Mouse (Mus musculus) MEL (cell line): ENCODE measurements around the gene Timm10b.

Experiments
- CTCF ChIP-seq, 3 experiments: IDR thresholded peaks in 2 of 3; conservative IDR thresholded peaks in 1 of 3; 2 replicates each; pipeline ENCODE4 v1.5.1; 2011 to 2012; ENCODE audit warnings: low read length in 3 of 3, low read depth in 2 of 3, mild to moderate bottlenecking in 2 of 3, improper control_type of control experiment in 1 of 3, inconsistent platforms in 1 of 3, mixed read lengths in 1 of 3, moderate library complexity in 1 of 3; ENCODE audit not compliant: control insufficient read depth in 1 of 3, insufficient read depth in 1 of 3, poor library complexity in 1 of 3, severe bottlenecking in 1 of 3
- E2F4 ChIP-seq: IDR thresholded peaks from 2 replicates; pipeline ENCODE4 v1.6.1; 2011; ENCODE audit warnings: low read depth, low read length, improper control_type of control experiment, borderline replicate concordance
- GATA1 ChIP-seq: IDR thresholded peaks from 2 replicates; pipeline ENCODE4 v1.6.1; 2011; ENCODE audit warnings: low read depth, low read length, improper control_type of control experiment
- MAX ChIP-seq: IDR thresholded peaks from 2 replicates; pipeline ENCODE4 v1.6.1; 2011; ENCODE audit warnings: low read length, improper control_type of control experiment
- MAZ ChIP-seq: IDR thresholded peaks from 2 replicates; pipeline ENCODE4 v1.6.1; 2012; ENCODE audit warnings: low read depth, mild to moderate bottlenecking, inconsistent platforms, low read length, improper control_type of control experiment
- MYB ChIP-seq: IDR thresholded peaks from 2 replicates; pipeline ENCODE4 v1.6.1; 2011; ENCODE audit warnings: mild to moderate bottlenecking, low read depth, low read length, improper control_type of control experiment
- MYC ChIP-seq: IDR thresholded peaks from 2 replicates; pipeline ENCODE4 v1.6.1; 2011; ENCODE audit warnings: low read depth, mild to moderate bottlenecking, low read length, improper control_type of control experiment, moderate library complexity
- POLR2A ChIP-seq, 2 experiments: IDR thresholded peaks; 2 replicates each; pipeline ENCODE4 v1.6.1; 2011 to 2012; ENCODE audit warnings: low read length in 2 of 2, mild to moderate bottlenecking in 2 of 2, control low read depth in 1 of 2, improper control_type of control experiment in 1 of 2, low read depth in 1 of 2, moderate library complexity in 1 of 2; ENCODE audit not compliant: control insufficient read depth in 1 of 2, insufficient read depth in 1 of 2, poor library complexity in 1 of 2
- POLR2AphosphoS2 ChIP-seq: IDR thresholded peaks from 2 replicates; pipeline ENCODE4 v1.6.1; 2011; ENCODE audit warnings: low read length, improper control_type of control experiment
- RAD21 ChIP-seq: IDR thresholded peaks from 2 replicates; pipeline ENCODE4 v1.6.1; 2011; ENCODE audit warnings: mild to moderate bottlenecking, low read depth, low read length, improper control_type of control experiment
- ZKSCAN1 ChIP-seq: IDR thresholded peaks from 2 replicates; pipeline ENCODE4 v1.6.1; 2012; ENCODE audit warnings: low read depth, mild to moderate bottlenecking, inconsistent platforms, low read length, improper control_type of control experiment, moderate library complexity
- ZNF384 ChIP-seq: IDR thresholded peaks from 2 replicates; pipeline ENCODE4 v1.6.1; 2012; ENCODE audit warnings: low read depth, mild to moderate bottlenecking, inconsistent platforms, low read length, improper control_type of control experiment

GRCm38 (mm10) chr7:105614400-105614799 is 25.5 kb upstream of the Timm10b start:
- no peak for TF ChIP-seq GATA1
- no peak for TF ChIP-seq CTCF (IDR thresholded peaks at IDR 0.05 in 2 of 3, conservative IDR thresholded peaks at IDR 0.05 in 1 of 3; ENCODE audit: control insufficient read depth in 1 of 3, insufficient read depth in 1 of 3, low read depth in 2 of 3, low read length in 3 of 3, poor library complexity in 1 of 3, severe bottlenecking in 1 of 3)
- no peak for TF ChIP-seq MYC
- no peak for TF ChIP-seq POLR2AphosphoS2
- TF ChIP-seq E2F4, result no peak
- no peak for TF ChIP-seq MAX
- TF ChIP-seq POLR2A (IDR thresholded peaks at IDR 0.05; ENCODE audit: control insufficient read depth in 1 of 2, insufficient read depth in 1 of 2, low read depth in 1 of 2, low read length in 2 of 2, poor library complexity in 1 of 2), result no peak
- TF ChIP-seq ZNF384, result no peak
- TF ChIP-seq MYB, result no peak
- TF ChIP-seq RAD21, result no peak
- no peak for TF ChIP-seq MAZ
- no peak for TF ChIP-seq ZKSCAN1
